Mouse (Mus musculus) CH12.LX (cell line): ENCODE measurements around the gene Fam124a.

ENCODE experiments used
- CTCF ChIP-seq, 2 experiments: IDR thresholded peaks in 1 of 2; conservative IDR thresholded peaks in 1 of 2; 2 replicates each; pipeline ENCODE4 v1.5.1; 2011 to 2012; ENCODE audit warnings: low read depth in 2 of 2, low read length in 2 of 2, improper control_type of control experiment in 1 of 2, inconsistent platforms in 1 of 2, mild to moderate bottlenecking in 1 of 2, moderate library complexity in 1 of 2
- ELF1 ChIP-seq: IDR thresholded peaks from 2 replicates; pipeline ENCODE4 v1.6.1; 2014; ENCODE audit warnings: low read depth, mild to moderate bottlenecking, inconsistent platforms, low read length, improper control_type of control experiment
- EP300 ChIP-seq: IDR thresholded peaks from 2 replicates; pipeline ENCODE4 v1.6.1; 2011; ENCODE audit warnings: low read length, improper control_type of control experiment
- HCFC1 ChIP-seq: IDR thresholded peaks from 2 replicates; pipeline ENCODE4 v1.6.1; 2012; ENCODE audit warnings: low read depth, mild to moderate bottlenecking, inconsistent platforms, low read length, improper control_type of control experiment
- MAX ChIP-seq: IDR thresholded peaks from 2 replicates; pipeline ENCODE4 v1.6.1; 2011; ENCODE audit warnings: low read length, improper control_type of control experiment
- SIN3A ChIP-seq: IDR thresholded peaks from 2 replicates; pipeline ENCODE4 v1.6.1; 2012; ENCODE audit warnings: low read length, improper control_type of control experiment, inconsistent platforms
- ZC3H11A ChIP-seq: IDR thresholded peaks from 2 replicates; pipeline ENCODE4 v1.6.1; 2012; ENCODE audit warnings: low read depth, mild to moderate bottlenecking, inconsistent platforms, low read length, improper control_type of control experiment

DNA sequence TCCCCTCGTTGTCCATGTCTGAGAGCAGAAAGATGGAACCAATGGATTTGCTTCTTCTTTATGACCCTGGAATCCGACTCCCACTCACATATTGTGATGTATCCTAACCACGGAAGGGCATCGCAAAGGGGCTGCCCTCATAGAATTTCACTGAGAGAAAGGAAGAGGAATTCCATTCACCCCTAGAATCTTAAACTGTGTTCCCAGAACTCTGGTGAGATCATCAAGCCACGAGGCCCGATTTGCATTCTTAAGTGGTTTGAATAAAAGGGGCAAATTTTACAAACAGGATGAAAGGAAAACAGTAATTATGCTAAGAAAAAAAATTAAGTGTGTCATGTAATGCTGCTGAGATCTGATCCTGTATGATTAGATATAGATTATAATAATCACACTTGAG is 19.4 kb downstream of the Fam124a start:
- no peak for TF ChIP-seq CTCF (conservative IDR thresholded peaks at IDR 0.05 in 1 of 2, IDR thresholded peaks at IDR 0.05 in 1 of 2; ENCODE audit: low read depth in 2 of 2, low read length in 2 of 2)
- no peak for TF ChIP-seq HCFC1
- TF ChIP-seq ELF1 = no peak
- TF ChIP-seq MAX = no peak
- no peak for TF ChIP-seq SIN3A
- TF ChIP-seq EP300 = no peak
- no peak for TF ChIP-seq ZC3H11A
